Mouse (Mus musculus) intestine, embryonic 14.5 days (tissue): ENCODE data around the gene Klk1. TPM values are rescaled to one million over a fixed set of nuclear protein-coding genes. Genes with fewer than 3 reads are reported as not detected.
"Not testable (repeated sequence)": the region's sequence is repeated elsewhere in the genome, so short reads cannot be mapped to it uniquely, and the experiment has no call there.

Experiments
- ATAC-seq: fragments of 200-750 bp; cut with Nextera tagmentation; replicated peaks from 2 replicates; pipeline ENCODE4 v1.8.0; 2017; ENCODE audit warnings: low read depth, moderate number of reproducible peaks, moderate TSS enrichment, moderate library complexity; ENCODE audit not compliant: low FRiP score, low TSS enrichment
- DNase-seq: peaks from one replicate; pipeline ENCODE4 v3.0.0-alpha.2; 2018; ENCODE audit warnings: low spot score
- H3K27ac ChIP-seq: fragments of 300-500 bp; sonication (generic); 2 replicates; pipeline ENCODE4 v1.5.1; 2014; ENCODE audit warnings: low read depth, mild to moderate bottlenecking, control low read depth
- H3K27me3 ChIP-seq: fragments of 300-500 bp; sonication (generic); replicated peaks from 2 replicates; pipeline ENCODE4 v1.6.1; 2014; ENCODE audit warnings: low read length, control low read depth; ENCODE audit not compliant: control insufficient read depth, insufficient read depth
- H3K36me3 ChIP-seq: fragments of 300-500 bp; sonication (generic); 2 replicates; pipeline ENCODE4 v1.6.1; 2014; ENCODE audit warnings: low read length, control low read depth; ENCODE audit not compliant: control insufficient read depth, insufficient read depth
- H3K4me1 ChIP-seq: fragments of 300-500 bp; sonication (generic); replicated peaks from 2 replicates; pipeline ENCODE4 v1.6.1; 2014; ENCODE audit warnings: low read length, control low read depth, mixed read lengths; ENCODE audit not compliant: control insufficient read depth, insufficient read depth
- H3K4me2 ChIP-seq: fragments of 300-500 bp; sonication (generic); 2 replicates; pipeline ENCODE4 v1.6.1; 2014; ENCODE audit warnings: low read length
- H3K4me3 ChIP-seq: fragments of 300-500 bp; sonication (generic); 2 replicates; pipeline ENCODE4 v1.5.1; 2014; ENCODE audit warnings: low read depth, low read length, control low read depth, mixed read lengths
- H3K9ac ChIP-seq: fragments of 300-500 bp; sonication (generic); 2 replicates; pipeline ENCODE4 v1.6.1; 2014; ENCODE audit warnings: mild to moderate bottlenecking, low read length
- H3K9me3 ChIP-seq: fragments of 300-500 bp; sonication (generic); 2 replicates; pipeline ENCODE4 v1.6.1; 2016; ENCODE audit warnings: low read length, control low read depth; ENCODE audit not compliant: control insufficient read depth
- WGBS: fragments of 180-500 bp; shearing (Covaris S2); extraction: QIAGEN DNeasy Blood & Tissue Kit; methylation state at CpG from one replicate; pipeline ENCODE4 v1.1.7; 2014; 5-methylcytosine and 5-hydroxymethylcytosine counted together
- polyA plus RNA-seq: library from polyadenylated mRNA; unstranded; fragments of >200 nt; fragmentation: Nextera tagmentation; extraction: Ambion mirVana; gene quantifications from 2 replicates; pipeline ENCODE4 v1.2.1, GENCODE M21; 2014

Gene Klk1
- polyA plus RNA-seq, 1 experiment from 2014 or later = 1.8 TPM

DNA sequence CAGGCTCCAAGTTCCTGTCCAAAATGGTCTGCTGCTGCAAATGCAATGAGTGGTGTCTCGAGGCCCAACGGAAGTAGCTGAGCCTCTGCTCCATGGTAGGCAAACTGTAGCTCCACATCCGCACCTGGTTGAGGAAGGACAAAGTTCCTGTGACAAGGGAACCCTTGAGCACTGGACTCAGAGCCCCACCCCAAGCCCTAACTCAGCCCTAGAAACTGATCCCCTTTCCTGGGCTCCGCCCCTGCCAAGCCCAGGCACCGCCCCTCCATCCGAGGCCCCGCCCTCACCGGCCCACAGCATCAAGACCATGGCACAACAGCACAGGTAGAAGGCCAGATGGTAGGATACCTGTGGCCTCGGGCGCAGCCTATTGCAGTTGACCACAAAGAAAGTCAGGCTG is 3.6 kb upstream of the Klk1 start:
- not testable (repeated sequence) for H3K27ac ChIP-seq, H3K36me3 ChIP-seq, H3K9me3 ChIP-seq, H3K4me2 ChIP-seq, ATAC-seq, H3K9ac ChIP-seq, DNase-seq, H3K27me3 ChIP-seq, H3K4me1 ChIP-seq, H3K4me3 ChIP-seq
- 74% methylated on average over 8 of the region's 10 CpGs for WGBS

DNA sequence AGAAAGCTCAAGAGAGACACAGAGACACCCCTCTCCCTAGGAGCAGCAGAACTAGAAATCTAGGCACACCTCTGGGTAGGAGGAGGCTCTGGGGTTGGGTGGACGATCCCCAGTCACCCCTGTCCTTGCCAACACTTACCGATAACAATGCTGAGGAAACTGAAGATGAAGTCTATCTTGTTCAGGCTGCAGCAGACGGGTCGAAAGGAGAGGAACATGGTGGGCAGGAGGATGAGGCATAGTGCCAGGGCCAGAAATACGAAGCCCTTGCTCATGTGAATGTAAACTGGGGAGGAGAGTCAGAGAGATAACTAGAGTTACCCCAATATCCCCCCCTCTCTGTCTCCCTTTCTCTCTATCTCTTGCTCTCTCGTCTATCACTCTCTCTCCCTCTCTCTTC is 2.8 kb upstream of the Klk1 start:
- not testable (repeated sequence) for H3K4me2 ChIP-seq, H3K9ac ChIP-seq, H3K36me3 ChIP-seq, ATAC-seq, H3K4me1 ChIP-seq, H3K27me3 ChIP-seq, DNase-seq, H3K27ac ChIP-seq, H3K9me3 ChIP-seq, H3K4me3 ChIP-seq
- 71% methylated on average over 6 of the region's 6 CpGs for WGBS

DNA sequence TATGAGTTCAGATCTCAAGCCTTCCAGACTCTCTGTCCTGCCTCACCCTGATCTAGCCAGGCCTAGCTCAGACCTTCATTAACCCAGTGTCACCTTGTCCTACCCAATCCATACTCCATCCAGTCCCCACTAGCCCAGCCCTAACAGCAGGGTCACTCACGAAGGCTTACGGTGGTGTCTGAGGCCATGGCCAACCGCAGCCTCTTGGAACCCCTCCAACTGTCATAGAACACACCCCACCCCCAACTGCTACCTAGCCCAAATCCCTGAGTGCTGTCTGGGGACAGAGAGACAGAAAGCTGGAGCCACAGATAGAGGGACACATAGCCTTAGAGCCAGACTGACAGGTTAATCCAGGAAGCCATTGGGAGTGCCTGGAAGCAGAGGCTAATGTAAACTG is 10.7 kb downstream of the Klk1 start, which contains the start of gene Gm36864:
Gene Gm36864, plus strand, starts transcription at position 269 of the 400 bp plus-strand sequence.
- Histone ChIP-seq H3K9ac (no peak within 1 kb of the TSS), H3K9me3 (no peaks in the 10 kb centered on the region), H3K4me2 (no peak within 1 kb of the TSS), H3K27me3 (no peaks in the 10 kb centered on the region), H3K27ac (no peak within 1 kb of the TSS), H3K4me3 (no peak within 1 kb of the TSS), H3K4me1 (no peaks in the 10 kb centered on the region), H3K36me3 (no peaks in the 10 kb centered on the region)
- ATAC-seq (no peak), DNase-seq (no peak)
- 84% methylated on average over 3 of the region's 3 CpGs for WGBS

DNA sequence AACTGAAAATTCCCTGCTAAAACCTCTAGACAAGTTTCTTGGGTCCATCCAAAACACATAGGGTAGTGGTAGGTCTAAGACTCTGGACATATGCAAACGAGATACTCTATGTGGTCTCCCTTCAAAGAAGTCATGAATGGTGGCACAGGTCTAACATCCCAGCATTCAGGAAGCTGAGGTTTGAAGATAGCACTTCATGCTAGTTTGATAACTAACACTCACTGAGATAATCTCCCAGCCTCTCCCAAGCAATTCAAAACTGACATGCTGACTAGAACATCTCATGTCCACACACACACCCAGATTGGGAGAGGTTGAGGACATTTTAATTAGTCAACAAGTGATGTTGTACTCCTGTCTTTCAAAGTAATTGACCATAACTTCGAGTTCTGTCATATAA is 14.8 kb downstream of the Klk1 start:
- Histone ChIP-seq H3K4me3 (no peak overlapping the region), H3K9me3 (no peaks in the 10 kb centered on the region), H3K27ac (no peak overlapping the region), H3K36me3 (no peaks in the 10 kb centered on the region), H3K4me2 (no peak overlapping the region), H3K27me3 (no peaks in the 10 kb centered on the region), H3K9ac (no peak overlapping the region), H3K4me1 (no peaks in the 10 kb centered on the region)
- no peak for ATAC-seq
- DNase-seq = no peak
- WGBS = 45% methylated on average over 2 of the region's 2 CpGs

DNA sequence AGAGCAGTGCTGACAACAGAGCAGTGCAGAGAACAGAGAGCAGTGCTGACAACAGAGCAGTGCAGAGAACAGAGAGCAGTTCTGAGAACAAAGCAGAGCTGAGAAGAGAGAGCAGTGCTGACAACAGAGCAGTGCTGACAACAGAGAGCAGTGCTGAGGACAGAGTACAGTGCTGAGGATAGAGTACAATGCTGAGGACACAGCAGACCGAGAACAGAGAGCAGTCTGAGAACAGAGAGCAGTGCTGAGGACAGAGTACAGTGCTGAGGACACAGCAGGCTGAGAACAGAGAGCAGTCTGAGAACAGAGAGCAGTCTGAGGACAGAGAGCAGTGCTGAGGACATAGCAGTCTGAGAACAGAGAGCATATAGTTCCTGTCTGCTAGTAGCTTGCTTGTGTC is 15.6 kb downstream of the Klk1 start:
- no peak overlapping the region for H3K4me3 ChIP-seq
- H3K9me3 ChIP-seq = no peaks in the 10 kb centered on the region
- H3K36me3 ChIP-seq = no peaks in the 10 kb centered on the region
- H3K27ac ChIP-seq = no peak overlapping the region
- no peak overlapping the region for H3K4me2 ChIP-seq
- H3K27me3 ChIP-seq = no peaks in the 10 kb centered on the region
- DNase-seq (no peak), ATAC-seq (no peak)
- 43% methylated on average over 1 of the region's 1 CpGs for WGBS
- H3K9ac ChIP-seq = no peak overlapping the region
- peaks cover 6% of the 10 kb centered on the region; the same call in 1 of the 2 replicates for H3K4me1 ChIP-seq

DNA sequence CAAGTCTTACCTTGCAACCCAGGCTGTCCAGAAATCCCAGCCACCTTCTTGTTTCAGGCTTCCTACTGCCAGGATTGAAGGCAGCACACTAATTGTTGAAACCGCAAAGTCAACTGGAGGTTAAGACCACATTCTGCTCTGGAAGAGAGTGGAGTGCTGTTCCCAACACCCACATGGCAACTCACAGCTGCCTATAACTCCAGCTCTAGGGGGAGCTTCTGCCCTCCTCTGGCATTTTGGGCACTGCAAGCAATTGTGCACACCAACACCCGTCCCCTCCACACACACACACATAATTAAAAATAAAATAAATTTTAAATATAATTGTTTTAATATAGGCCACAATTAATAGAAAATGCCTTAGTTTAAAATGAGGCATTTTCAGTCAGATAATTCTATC is 16.0 kb downstream of the Klk1 start:
- H3K36me3 ChIP-seq = no peaks in the 10 kb centered on the region
- WGBS = 71% methylated on average over 2 of the region's 2 CpGs
- no peak overlapping the region for H3K4me3 ChIP-seq
- H3K4me2 ChIP-seq = no peak overlapping the region
- H3K9me3 ChIP-seq = no peaks in the 10 kb centered on the region
- H3K9ac ChIP-seq = no peak overlapping the region
- no peak for ATAC-seq
- no peak for DNase-seq
- H3K27me3 ChIP-seq = no peaks in the 10 kb centered on the region
- H3K4me1 ChIP-seq = peaks cover 6% of the 10 kb centered on the region; the same call in 1 of the 2 replicates
- no peak overlapping the region for H3K27ac ChIP-seq

DNA sequence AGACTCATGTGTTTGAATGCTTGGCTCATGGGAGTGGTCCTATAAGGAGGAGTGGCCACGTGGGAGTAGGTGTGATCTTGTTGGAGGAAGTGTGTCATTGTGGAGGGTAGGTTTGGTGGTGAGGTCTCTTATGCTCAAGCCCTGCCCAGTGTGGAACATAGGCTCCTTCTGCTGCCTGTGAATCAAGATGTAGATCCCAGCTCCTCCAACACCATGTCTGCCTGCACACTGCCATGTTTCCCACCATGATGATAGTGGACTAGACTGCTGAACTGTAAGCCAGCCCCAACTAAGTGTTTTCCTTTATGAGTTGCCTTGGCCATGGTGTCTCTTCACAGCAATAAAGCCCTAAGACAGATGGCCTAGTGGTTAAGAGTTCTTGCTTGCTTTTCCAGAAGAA is 18.9 kb downstream of the Klk1 start:
- H3K4me1 ChIP-seq = peaks cover 17% of the 10 kb centered on the region
- H3K9ac ChIP-seq = no peak overlapping the region
- H3K4me3 ChIP-seq = no peak overlapping the region
- H3K27ac ChIP-seq = no peak overlapping the region
- no peak overlapping the region for H3K4me2 ChIP-seq
- no peaks in the 10 kb centered on the region for H3K9me3 ChIP-seq
- peaks cover 13% of the 10 kb centered on the region for H3K36me3 ChIP-seq
- DNase-seq (no peak), ATAC-seq (no peak)
- whole genome bisulfite sequencing = 43% methylated on average over 1 of the region's 1 CpGs
- H3K27me3 ChIP-seq = no peaks in the 10 kb centered on the region

DNA sequence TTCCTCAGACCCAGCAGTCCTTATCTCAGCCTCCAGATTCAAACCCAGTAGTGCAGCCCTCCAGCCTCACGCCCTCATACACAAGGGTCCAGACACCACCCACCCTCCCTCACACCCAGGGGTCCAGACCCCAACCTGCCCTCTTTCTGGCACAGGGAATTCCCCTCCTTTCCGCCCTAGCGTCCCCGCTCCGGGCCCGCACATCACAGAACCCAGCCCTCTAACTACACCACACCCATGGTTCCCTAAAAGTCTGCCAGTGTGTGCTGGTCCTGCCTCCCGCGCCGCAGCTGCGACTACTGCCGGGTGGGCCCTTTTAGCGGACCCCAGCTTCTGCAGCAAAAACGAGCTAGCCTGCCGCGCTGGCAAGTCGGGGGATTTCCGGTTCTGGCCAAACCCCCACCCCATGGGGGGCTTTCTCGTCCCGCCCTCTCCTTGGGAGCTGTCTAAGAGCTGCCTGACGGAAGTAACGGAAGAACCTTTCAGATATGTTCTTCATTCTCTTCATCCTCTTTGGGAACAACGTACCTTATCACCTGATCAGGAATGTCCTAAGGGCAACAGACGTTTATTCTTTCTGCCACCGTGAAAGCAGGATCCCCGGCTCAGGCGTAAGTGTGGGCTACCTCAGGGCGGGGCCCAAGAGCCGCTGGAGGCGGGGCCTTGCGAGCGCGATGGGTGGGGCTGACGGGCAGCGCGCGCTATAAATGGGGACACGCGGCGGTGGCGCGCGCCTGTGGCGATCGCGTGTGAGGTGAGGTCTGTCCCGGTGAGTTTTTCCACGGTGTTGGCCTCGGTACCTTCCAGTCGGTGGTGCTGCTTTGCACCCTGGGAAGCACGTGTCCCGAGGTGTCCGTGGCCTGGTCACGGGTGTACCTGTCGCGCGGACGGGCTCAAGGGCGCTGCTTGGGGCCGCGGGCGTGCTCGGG is 21.2 kb downstream of the Klk1 start, which contains the start of the genes 1700028J19Rik and 2410002F23Rik:
Gene 1700028J19Rik, minus strand, starts transcription at position 641 of the 929 bp plus-strand sequence.
Gene 2410002F23Rik, plus strand, starts transcription at position 668 of the 929 bp plus-strand sequence.
- H3K9me3 ChIP-seq = no peaks in the 10 kb centered on the region
- H3K4me2 ChIP-seq = peak within 1 kb of the TSS; percentile 88
- H3K9ac ChIP-seq = peak within 1 kb of the TSS; percentile 98
- peaks cover 34% of the 10 kb centered on the region for H3K36me3 ChIP-seq
- WGBS = under 1% methylated on average over 62 of the region's 62 CpGs
- DNase-seq (peak; percentile 98), ATAC-seq (peak; percentile 86)
- peak within 1 kb of the TSS; percentile 93 for H3K27ac ChIP-seq
- H3K27me3 ChIP-seq = no peaks in the 10 kb centered on the region
- peaks cover 18% of the 10 kb centered on the region for H3K4me1 ChIP-seq
- H3K4me3 ChIP-seq = peak within 1 kb of the TSS; percentile 92
